ENCODE assay signal across 34 mouse cellular contexts in genomic region chr8:46968721-46969120, GRCm38 (mm10). TPM values are rescaled to one million over a fixed set of nuclear protein-coding genes. Genes with fewer than 3 reads are reported as not detected.
"Had no signal": no experiment of that assay in that cellular context is flagged by ENCODE, and none has a peak within 500 bp of the region (broad histone marks: within the 10 kb centered on the region; RNA-seq: fewer than 3 reads in every experiment).

No protein-coding gene starts in this region.

- H3K9ac ChIP-seq: limb, embryonic 12.5 days; limb, embryonic 13.5 days; limb, embryonic 15.5 days; liver, embryonic 12.5 days; liver, embryonic 13.5 days; liver, embryonic 14.5 days; liver, embryonic 15.5 days; liver, postnatal 0 days; lung, embryonic 14.5 days; lung, embryonic 15.5 days; midbrain, embryonic 12.5 days; midbrain, embryonic 13.5 days; midbrain, embryonic 15.5 days; neural tube, embryonic 12.5 days had no signal

- H3K27ac ChIP-seq: left cerebral cortex, adult 2 months; limb, embryonic 10.5 days; limb, embryonic 13.5 days; limb, embryonic 15.5 days; liver, embryonic 12.5 days; liver, embryonic 13.5 days; liver, embryonic 14.5 days; liver, embryonic 15.5 days; lung, embryonic 15.5 days; macrophage; midbrain, embryonic 10.5 days; midbrain, embryonic 12.5 days; midbrain, embryonic 13.5 days; midbrain, embryonic 15.5 days; neural tube, embryonic 12.5 days had no signal

- H3K4me3 ChIP-seq: left cerebral cortex, adult 2 months; limb, embryonic 10.5 days; limb, embryonic 12.5 days; limb, embryonic 13.5 days; limb, embryonic 15.5 days; liver, embryonic 12.5 days; liver, embryonic 13.5 days; liver, embryonic 15.5 days; lung, embryonic 15.5 days; megakaryocyte, embryonic 14.5 days; midbrain, embryonic 10.5 days; midbrain, embryonic 12.5 days; midbrain, embryonic 13.5 days; midbrain, embryonic 15.5 days; myocyte; neural tube, embryonic 12.5 days had no signal

- H3K4me1 ChIP-seq: liver, embryonic 12.5 days; liver, embryonic 13.5 days; liver, embryonic 15.5 days; lung, embryonic 15.5 days; megakaryocyte, embryonic 14.5 days; midbrain, embryonic 15.5 days; neural tube, embryonic 12.5 days had no signal

- DNase-seq: left cerebral cortex, postnatal 4 days; liver; liver, embryonic 13.5 days; liver, postnatal 0 days; lung, adult 18-20 months; lung, adult 2 months; lung, postnatal 10 days; lung, postnatal 14 days; lung, postnatal 36 days; lung, postnatal 4 days had no signal

- ATAC-seq: liver, embryonic 12.5 days; liver, postnatal 0 days; lung, postnatal 0 days; midbrain, embryonic 13.5 days; midbrain, embryonic 15.5 days; midbrain, embryonic 16.5 days had no signal

- H3K4me2 ChIP-seq: limb, embryonic 12.5 days; limb, embryonic 13.5 days; limb, embryonic 15.5 days; liver, embryonic 11.5 days; liver, embryonic 12.5 days; liver, embryonic 13.5 days; liver, embryonic 15.5 days; lung, embryonic 14.5 days; lung, embryonic 15.5 days; midbrain, embryonic 12.5 days; midbrain, embryonic 13.5 days; midbrain, embryonic 15.5 days; neural tube, embryonic 12.5 days had no signal

- H3K9me3 ChIP-seq: limb, embryonic 15.5 days; liver, embryonic 12.5 days; liver, embryonic 13.5 days; liver, embryonic 15.5 days; lung, embryonic 15.5 days; midbrain, embryonic 12.5 days; midbrain, embryonic 15.5 days; neural tube, embryonic 12.5 days had no signal

- H3K36me3 ChIP-seq: limb, embryonic 10.5 days; limb, embryonic 12.5 days; limb, embryonic 13.5 days; limb, embryonic 15.5 days; liver, embryonic 12.5 days; liver, embryonic 13.5 days; liver, embryonic 15.5 days; lung, embryonic 15.5 days; midbrain, embryonic 10.5 days; midbrain, embryonic 12.5 days; midbrain, embryonic 13.5 days; midbrain, embryonic 15.5 days; neural tube, embryonic 12.5 days had no signal

- H3K27me3 ChIP-seq: limb, embryonic 12.5 days; limb, embryonic 15.5 days; liver, embryonic 12.5 days; liver, embryonic 13.5 days; liver, embryonic 15.5 days; lung, embryonic 15.5 days; midbrain, embryonic 13.5 days; midbrain, embryonic 15.5 days; neural tube, embryonic 12.5 days had no signal

RNA-seq across cellular contexts. Expression of gene Enpp6, which starts 18.0 kb away (rescaled TPM):
- total RNA-seq: megakaryocyte progenitor cell, adult 5-6 weeks; megakaryocyte, adult 5-6 weeks; monocyte, adult 5-6 weeks had no signal
- polyA plus RNA-seq: midbrain, embryonic 15.5 days; myocyte had no signal
